8 mouse cellular contexts compared by ENCODE assay signal in the genomic region with DNA sequence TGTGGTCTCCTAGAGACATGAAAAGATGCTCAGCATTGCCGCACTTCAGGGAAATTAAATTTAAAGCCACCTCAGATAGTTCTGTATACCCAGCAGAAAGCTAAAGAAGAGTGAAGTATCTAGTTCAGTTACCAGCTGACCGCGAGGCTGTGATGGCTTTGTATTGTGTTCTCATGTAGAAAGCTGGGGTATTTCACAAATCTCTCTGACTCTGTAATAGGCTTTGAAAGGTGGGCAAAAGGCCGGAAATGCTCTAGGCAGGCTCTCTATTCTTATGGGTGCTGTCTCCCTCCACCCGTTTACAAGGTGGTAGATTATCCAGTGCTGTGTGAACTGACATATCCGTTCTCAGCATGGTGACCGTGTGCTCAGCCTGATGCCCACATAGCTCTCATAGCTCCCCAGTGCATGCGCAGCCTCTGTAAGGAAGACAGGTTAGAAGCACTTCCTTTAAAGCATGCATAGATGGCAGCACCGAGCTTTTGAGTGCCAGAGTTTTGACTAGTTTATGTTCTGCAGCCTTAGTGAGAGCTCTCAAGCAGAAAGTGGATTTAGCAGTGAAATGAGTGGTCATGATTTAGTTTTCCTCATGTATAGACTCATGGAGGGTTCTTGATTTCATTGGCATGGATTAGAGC. TPM values are rescaled to one million over a fixed set of nuclear protein-coding genes. Genes with fewer than 3 reads are reported as not detected.
DNase-seq lines count a peak whose midpoint lies in the region; ATAC-seq and TF ChIP-seq lines count a peak whose summit lies in the region.

No protein-coding gene starts in this region.

- no peak overlapping the region for H3K27ac ChIP-seq in hindbrain, postnatal 0 days
- H3K27ac ChIP-seq in stomach, embryonic 15.5 days: no peak overlapping the region

- WGBS in hindbrain, postnatal 0 days: 46% methylated on average over 9 of the region's 9 CpGs
- 46% methylated on average over 9 of the region's 9 CpGs for WGBS in stomach, embryonic 15.5 days

- no peaks in the 10 kb centered on the region for H3K36me3 ChIP-seq in hindbrain, postnatal 0 days (ENCODE audit: insufficient read depth, low read length)
- no peaks in the 10 kb centered on the region for H3K36me3 ChIP-seq in stomach, embryonic 15.5 days

- H3K27me3 ChIP-seq in hindbrain, postnatal 0 days (ENCODE audit: insufficient read depth, low read length): no peaks in the 10 kb centered on the region
- no peaks in the 10 kb centered on the region for H3K27me3 ChIP-seq in stomach, embryonic 15.5 days (replicated peaks)

- H3K4me2 ChIP-seq in hindbrain, postnatal 0 days (ENCODE audit: low read depth, low read length): no peak overlapping the region
- H3K4me2 ChIP-seq in stomach, embryonic 15.5 days: no peak overlapping the region

- no peaks in the 10 kb centered on the region for H3K9me3 ChIP-seq in hindbrain, postnatal 0 days (ENCODE audit: low read length)
- H3K9me3 ChIP-seq in stomach, embryonic 15.5 days: no peaks in the 10 kb centered on the region

- no peaks in the 10 kb centered on the region for H3K4me1 ChIP-seq in hindbrain, postnatal 0 days (ENCODE audit: insufficient read depth, low read length)
- no peaks in the 10 kb centered on the region for H3K4me1 ChIP-seq in stomach, embryonic 15.5 days

- H3K9ac ChIP-seq in hindbrain, postnatal 0 days (replicated peaks; ENCODE audit: low read length): no peak overlapping the region
- H3K9ac ChIP-seq in stomach, embryonic 15.5 days: no peak overlapping the region

- TF ChIP-seq CTCF in hindbrain, postnatal 0 days (IDR thresholded peaks at IDR 0.05; ENCODE audit: low read depth): peak; percentile 83

- DNase-seq in 416B (ENCODE audit: low read depth) (peak; percentile 66), MEL-GATA-1-ER (ENCODE audit: extremely low read depth, low read depth) (peak; percentile 36)
- DNase-seq in embryo, embryonic 10.5 days (ENCODE audit: low spot score): peak; percentile 81
- DNase-seq in hindbrain, postnatal 0 days (ENCODE audit: low spot score): peak; percentile 82
- DNase-seq in left cerebral cortex, adult 11 months (ENCODE audit: low spot score): peak; percentile 42
- peak; percentile 59 for DNase-seq in mesoderm, embryonic 11.5 days (ENCODE audit: low read depth, low spot score)

- ATAC-seq in hindbrain, postnatal 0 days: peak; percentile 88
- ATAC-seq in stomach, embryonic 15.5 days (ENCODE audit: insufficient read depth, low FRiP score, low read depth): peak; percentile 63; the same call in 1 of the 2 replicates
- no peak for ATAC-seq in inflammation-experienced regulatory T-cells, adult 6 months

- H3K4me3 ChIP-seq in hindbrain, postnatal 0 days (ENCODE audit: low read length): no peak overlapping the region
- H3K4me3 ChIP-seq in stomach, embryonic 15.5 days (replicated peaks): no peak overlapping the region

RNA-seq across cellular contexts. Expression of a gene that starts 57.4 kb away (rescaled TPM):
- 27.0 and 27.5 TPM in 2 replicates for total RNA-seq in hindbrain, postnatal 0 days (2014; rRNA removed)
- polyA plus RNA-seq in hindbrain, postnatal 0 days (2015; fragmentation: Nextera tagmentation; extraction: Ambion mirVana): 14.0 and 15.2 TPM in 2 replicates
- 9.9 and 12.4 TPM in 2 replicates for polyA plus RNA-seq in stomach, embryonic 15.5 days (2015; fragmentation: Nextera tagmentation; extraction: Ambion mirVana)
- 10 to 100 TPM in 2 of 3 experiments, 1 to 10 TPM in 1; 9.0 to 16.0 (median 12.0) TPM for polyA plus RNA-seq in inflammation-experienced regulatory T-cells, adult 6 months (2017; shearing (Covaris generic))
